Mouse (Mus musculus) cerebellum, adult 2 months (tissue): ENCODE results near the gene Jagn1.

ENCODE experiments used
- CTCF ChIP-seq: fragments of 200-500 bp; IDR thresholded peaks from 2 replicates; pipeline ENCODE4 v1.5.1; 2011; ENCODE audit warnings: low read depth, mild to moderate bottlenecking, control low read depth, low read length, moderate library complexity, borderline replicate concordance; ENCODE audit not compliant: insufficient read depth
- POLR2A ChIP-seq: fragments of 200-500 bp; IDR thresholded peaks from 2 replicates; pipeline ENCODE4 v1.6.1; 2011; ENCODE audit warnings: low read length, control low read depth, borderline replicate concordance; ENCODE audit not compliant: insufficient read depth

DNA sequence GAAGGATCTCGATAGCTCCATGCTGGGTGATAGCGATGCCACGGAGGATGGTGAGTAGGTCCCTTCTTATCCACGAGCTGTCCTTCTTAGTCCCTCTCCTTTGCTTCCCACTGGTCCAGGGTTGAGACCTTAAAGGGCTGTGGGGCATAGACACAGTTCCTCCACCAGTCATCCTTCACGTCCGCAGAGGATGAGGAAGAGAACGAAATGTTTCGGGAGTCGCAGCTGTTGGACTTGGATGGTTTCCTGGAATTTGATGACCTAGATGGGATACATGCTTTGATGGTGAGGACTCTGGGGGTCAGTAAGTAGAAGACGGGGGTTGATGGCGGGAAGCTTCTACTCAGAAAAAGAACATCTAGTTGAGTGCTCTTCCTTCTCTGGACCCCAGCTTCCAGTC lies 47.6 kb upstream of the Jagn1 start:
- no peak for TF ChIP-seq CTCF
- TF ChIP-seq POLR2A = no peak
